Mouse (Mus musculus): ENCODE measurements around the gene Gas6.

Gene Gas6

DNA sequence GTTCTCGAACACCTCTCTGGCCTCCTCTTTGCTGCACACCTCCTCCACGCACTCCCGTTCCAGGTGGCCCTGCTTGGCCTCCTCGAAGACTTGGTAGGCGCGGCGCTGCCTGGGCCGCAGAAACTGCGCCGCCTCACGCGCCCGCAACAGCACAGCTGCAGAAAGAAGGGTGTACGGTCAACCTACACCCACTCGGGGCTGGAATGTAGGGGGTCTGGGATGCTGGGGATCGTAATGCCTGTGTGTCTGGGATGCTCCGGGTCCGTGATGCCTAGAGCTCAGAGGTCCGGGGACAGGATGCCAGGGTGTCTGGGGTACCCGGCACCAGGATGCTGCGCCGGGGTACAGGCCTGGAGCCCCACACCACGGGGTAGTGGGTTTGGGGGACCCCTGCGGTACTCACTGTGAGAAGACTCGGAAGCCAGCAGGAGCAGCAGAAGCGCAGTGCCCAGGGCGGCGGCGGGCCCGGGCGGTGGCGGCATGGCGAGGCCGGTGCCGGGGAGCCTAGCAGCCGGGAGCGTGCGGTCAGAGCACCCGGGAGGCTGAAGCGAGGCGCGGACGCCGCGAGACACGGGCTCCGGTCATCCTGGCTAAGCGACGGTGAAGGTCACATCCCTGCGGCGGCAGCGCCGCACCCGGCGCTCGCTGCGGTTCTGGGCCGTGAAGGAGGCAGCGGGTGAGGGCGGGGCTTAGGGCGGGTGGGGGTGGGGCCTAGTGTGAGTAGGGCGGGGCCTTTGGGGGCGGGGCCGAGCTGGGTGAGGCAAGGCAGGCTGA lies at the start of gene Gas6:
Gene Gas6, minus strand, starts transcription at position 633 of the 774 bp plus-strand sequence.
- no peaks in the 10 kb centered on the region for H3K36me3 ChIP-seq (ENCODE audit: control insufficient read depth, insufficient read depth, low read length, poor library complexity, severe bottlenecking)
- peak; percentile 25 for DNase-seq (ENCODE audit: low read depth, low spot score)
- no peaks in the 10 kb centered on the region for H3K27me3 ChIP-seq (ENCODE audit: control insufficient read depth, insufficient read depth, low read length, poor library complexity, severe bottlenecking)

GRCm38 (mm10) chr8:13541526-13541925 lies 47.2 kb upstream of the Gas6 start:
- H3K27me3 ChIP-seq (ENCODE audit: control insufficient read depth, insufficient read depth, low read length, poor library complexity, severe bottlenecking) = no peaks in the 10 kb centered on the region
- H3K36me3 ChIP-seq (ENCODE audit: control insufficient read depth, insufficient read depth, low read length, poor library complexity, severe bottlenecking) = no peaks in the 10 kb centered on the region
- DNase-seq (ENCODE audit: low read depth, low spot score) = no peak

- Histone ChIP-seq H3K27me3 (ENCODE audit: control insufficient read depth, insufficient read depth, low read length, poor library complexity, severe bottlenecking) (no peaks in the 10 kb centered on the region), H3K36me3 (ENCODE audit: control insufficient read depth, insufficient read depth, low read length, poor library complexity, severe bottlenecking) (no peaks in the 10 kb centered on the region)
- no peak for DNase-seq (ENCODE audit: low read depth, low spot score)
These were observed 45.8 kb upstream of the Gas6 start for GRCm38 (mm10) chr8:13540122-13540521.

GRCm38 (mm10) chr8:13538821-13539220 lies 44.5 kb upstream of the Gas6 start:
- H3K27me3 ChIP-seq (ENCODE audit: control insufficient read depth, insufficient read depth, low read length, poor library complexity, severe bottlenecking) = no peaks in the 10 kb centered on the region
- H3K36me3 ChIP-seq (ENCODE audit: control insufficient read depth, insufficient read depth, low read length, poor library complexity, severe bottlenecking) = no peaks in the 10 kb centered on the region
- no peak for DNase-seq (ENCODE audit: low read depth, low spot score)

GRCm38 (mm10) chr8:13537102-13537501 lies 42.8 kb upstream of the Gas6 start:
- Histone ChIP-seq H3K27me3 (ENCODE audit: control insufficient read depth, insufficient read depth, low read length, poor library complexity, severe bottlenecking) (no peaks in the 10 kb centered on the region), H3K36me3 (ENCODE audit: control insufficient read depth, insufficient read depth, low read length, poor library complexity, severe bottlenecking) (no peaks in the 10 kb centered on the region)
- no peak for DNase-seq (ENCODE audit: low read depth, low spot score)

- no peak for DNase-seq (ENCODE audit: low read depth, low spot score)
- Histone ChIP-seq H3K27me3 (ENCODE audit: control insufficient read depth, insufficient read depth, low read length, poor library complexity, severe bottlenecking) (no peaks in the 10 kb centered on the region), H3K36me3 (ENCODE audit: control insufficient read depth, insufficient read depth, low read length, poor library complexity, severe bottlenecking) (no peaks in the 10 kb centered on the region)
These were observed 38.8 kb upstream of the Gas6 start for GRCm38 (mm10) chr8:13533123-13533522.

GRCm38 (mm10) chr8:13531602-13532171 lies 37.4 kb upstream of the Gas6 start:
- DNase-seq (ENCODE audit: low read depth, low spot score) = no peak
- no peaks in the 10 kb centered on the region for H3K36me3 ChIP-seq (ENCODE audit: control insufficient read depth, insufficient read depth, low read length, poor library complexity, severe bottlenecking)
- H3K27me3 ChIP-seq (ENCODE audit: control insufficient read depth, insufficient read depth, low read length, poor library complexity, severe bottlenecking) = no peaks in the 10 kb centered on the region

GRCm38 (mm10) chr8:13530941-13531340 lies 36.7 kb upstream of the Gas6 start:
- no peak for DNase-seq (ENCODE audit: low read depth, low spot score)
- Histone ChIP-seq H3K27me3 (ENCODE audit: control insufficient read depth, insufficient read depth, low read length, poor library complexity, severe bottlenecking) (no peaks in the 10 kb centered on the region), H3K36me3 (ENCODE audit: control insufficient read depth, insufficient read depth, low read length, poor library complexity, severe bottlenecking) (no peaks in the 10 kb centered on the region)

GRCm38 (mm10) chr8:13530401-13530800 lies 36.1 kb upstream of the Gas6 start:
- no peaks in the 10 kb centered on the region for H3K36me3 ChIP-seq (ENCODE audit: control insufficient read depth, insufficient read depth, low read length, poor library complexity, severe bottlenecking)
- no peaks in the 10 kb centered on the region for H3K27me3 ChIP-seq (ENCODE audit: control insufficient read depth, insufficient read depth, low read length, poor library complexity, severe bottlenecking)
- no peak for DNase-seq (ENCODE audit: low read depth, low spot score)

- DNase-seq (ENCODE audit: low read depth, low spot score) = no peak
These were observed 35.6 kb upstream of the Gas6 start for GRCm38 (mm10) chr8:13529891-13530316.

DNA sequence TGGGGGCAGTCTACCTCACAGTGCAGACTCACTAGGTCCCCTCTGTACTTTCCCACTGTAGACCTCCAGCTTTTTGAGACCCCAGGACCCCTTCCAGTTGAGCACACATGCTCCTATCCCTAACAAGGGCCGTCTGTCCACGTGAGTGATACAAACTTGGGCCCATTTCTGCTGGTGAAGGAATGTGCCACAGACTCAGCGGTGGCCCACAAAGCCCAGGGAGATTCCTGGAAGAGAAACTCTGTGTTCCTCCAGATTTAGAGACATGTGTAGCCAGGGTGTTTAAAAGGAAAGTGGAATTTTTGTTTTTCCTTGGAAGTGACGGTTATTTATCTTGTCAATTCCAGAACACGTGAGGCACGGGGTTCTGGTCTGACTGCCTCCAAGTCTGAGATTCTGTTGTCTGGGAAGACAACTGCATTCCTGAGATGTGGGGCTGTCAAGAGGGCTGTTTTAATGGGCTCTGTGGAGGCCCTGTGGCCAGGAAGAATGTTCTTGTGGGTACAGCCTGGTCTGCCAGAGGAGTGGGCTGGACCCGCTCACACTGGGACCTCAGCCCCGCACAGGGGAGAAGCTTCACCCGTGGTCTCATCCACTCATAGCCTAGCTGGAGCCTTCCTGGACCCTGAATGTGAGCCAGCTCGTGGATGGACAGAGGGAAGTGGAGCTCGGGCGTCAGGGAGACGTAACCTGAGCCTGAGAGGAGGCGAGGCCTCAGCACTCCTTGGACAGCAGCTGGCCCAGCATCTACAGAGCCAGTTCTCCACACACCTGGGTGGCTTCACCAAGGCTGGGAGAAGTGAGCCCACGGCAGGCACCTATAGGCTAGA lies 34.9 kb upstream of the Gas6 start:
- no peak for DNase-seq (ENCODE audit: low read depth, low spot score)
- Histone ChIP-seq H3K36me3 (ENCODE audit: control insufficient read depth, insufficient read depth, low read length, poor library complexity, severe bottlenecking) (no peaks in the 10 kb centered on the region), H3K27me3 (ENCODE audit: control insufficient read depth, insufficient read depth, low read length, poor library complexity, severe bottlenecking) (no peaks in the 10 kb centered on the region)

More at GRCm38 (mm10) chr8:13529891-13530316, 35.6 kb upstream of the Gas6 start:
- Histone ChIP-seq H3K36me3 (ENCODE audit: control insufficient read depth, insufficient read depth, low read length, poor library complexity, severe bottlenecking) (no peaks in the 10 kb centered on the region), H3K27me3 (ENCODE audit: control insufficient read depth, insufficient read depth, low read length, poor library complexity, severe bottlenecking) (no peaks in the 10 kb centered on the region)

DNA sequence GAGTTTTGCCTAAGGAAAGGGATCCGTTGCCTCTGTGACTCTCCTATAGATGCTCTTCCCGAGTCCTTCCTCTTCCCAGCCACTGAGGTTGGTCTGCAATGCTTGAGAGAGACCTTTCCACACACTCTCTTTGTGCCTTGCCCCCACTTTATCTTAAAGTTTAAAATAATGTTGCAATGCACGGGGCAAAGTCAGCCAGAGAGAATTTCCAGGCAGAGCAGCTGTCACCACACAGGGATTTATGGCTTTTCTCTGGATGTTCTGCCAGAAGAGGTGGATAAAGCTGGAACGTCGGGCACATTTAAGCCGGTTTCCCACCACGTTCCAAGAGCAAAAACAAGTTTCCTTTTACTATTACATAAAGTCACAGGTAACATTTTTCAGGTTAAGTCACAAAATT lies 27.1 kb upstream of the Gas6 start:
- H3K27me3 ChIP-seq (ENCODE audit: control insufficient read depth, insufficient read depth, low read length, poor library complexity, severe bottlenecking) = no peaks in the 10 kb centered on the region
- DNase-seq (ENCODE audit: low read depth, low spot score) = no peak
- no peaks in the 10 kb centered on the region for H3K36me3 ChIP-seq (ENCODE audit: control insufficient read depth, insufficient read depth, low read length, poor library complexity, severe bottlenecking)

GRCm38 (mm10) chr8:13520349-13520748 lies 26.1 kb upstream of the Gas6 start:
- H3K27me3 ChIP-seq (ENCODE audit: control insufficient read depth, insufficient read depth, low read length, poor library complexity, severe bottlenecking) = no peaks in the 10 kb centered on the region
- H3K36me3 ChIP-seq (ENCODE audit: control insufficient read depth, insufficient read depth, low read length, poor library complexity, severe bottlenecking) = no peaks in the 10 kb centered on the region
- DNase-seq (ENCODE audit: low read depth, low spot score) = no peak

DNA sequence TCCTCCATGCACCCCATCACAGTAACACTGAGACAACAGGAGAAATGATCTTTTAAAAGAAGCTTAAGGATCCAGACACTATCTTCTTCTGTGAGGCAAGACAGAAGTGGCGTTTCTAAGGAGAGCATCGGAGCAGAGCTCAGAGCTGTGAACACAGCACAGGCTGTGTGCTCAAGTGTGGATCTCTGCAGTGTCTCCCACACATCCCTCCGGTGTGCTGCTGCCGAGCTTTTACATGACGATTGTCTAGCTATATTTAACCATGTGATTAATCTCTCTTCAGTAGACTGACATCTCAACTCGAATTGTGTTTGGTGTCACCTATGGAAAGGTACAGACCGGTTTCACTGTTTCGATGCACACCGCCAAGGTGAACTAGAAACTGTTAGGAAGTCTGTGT lies 25.2 kb upstream of the Gas6 start:
- DNase-seq (ENCODE audit: low read depth, low spot score) = no peak
- no peaks in the 10 kb centered on the region for H3K27me3 ChIP-seq (ENCODE audit: control insufficient read depth, insufficient read depth, low read length, poor library complexity, severe bottlenecking)
- H3K36me3 ChIP-seq (ENCODE audit: control insufficient read depth, insufficient read depth, low read length, poor library complexity, severe bottlenecking) = no peaks in the 10 kb centered on the region

GRCm38 (mm10) chr8:13517284-13517781 lies 23.0 kb upstream of the Gas6 start:
- Histone ChIP-seq H3K36me3 (ENCODE audit: control insufficient read depth, insufficient read depth, low read length, poor library complexity, severe bottlenecking) (no peaks in the 10 kb centered on the region), H3K27me3 (ENCODE audit: control insufficient read depth, insufficient read depth, low read length, poor library complexity, severe bottlenecking) (no peaks in the 10 kb centered on the region)
- DNase-seq (ENCODE audit: low read depth, low spot score) = no peak
